Mouse (Mus musculus) ES-Bruce4 (cell line): ENCODE results near the gene Syt6.

ENCODE experiments used
- EP300 ChIP-seq: IDR thresholded peaks from 2 replicates; pipeline ENCODE4 v1.6.1; 2011; ENCODE audit warnings: low read depth, low read length; ENCODE audit not compliant: insufficient read depth
- POLR2A ChIP-seq: IDR thresholded peaks from one replicate; pipeline ENCODE4 v1.8.1; 2011; ENCODE audit warnings: low read length; ENCODE audit not compliant: insufficient read depth

DNA sequence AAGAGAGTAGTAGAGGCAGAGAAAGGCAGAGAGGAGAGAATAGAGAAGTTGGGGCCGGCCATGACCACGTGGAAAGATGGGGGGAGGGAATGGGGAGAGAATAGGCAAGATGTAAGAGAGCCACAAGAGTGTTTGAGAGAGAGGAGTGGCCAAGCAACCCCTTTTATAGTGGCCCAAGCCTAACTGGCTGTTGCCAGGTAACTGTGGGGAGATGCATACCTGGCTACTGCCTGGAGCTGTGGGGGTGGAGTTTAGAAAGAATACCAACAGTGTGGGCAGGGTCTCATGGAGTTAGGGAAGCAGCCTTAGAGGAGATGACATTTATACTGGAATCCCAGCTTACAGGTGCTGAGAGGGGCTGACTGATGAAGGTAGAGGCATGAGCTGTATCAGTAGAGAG is 48.2 kb upstream of the Syt6 start:
- TF ChIP-seq EP300 (no peak), POLR2A (no peak)
